Mouse (Mus musculus): Measurements from ENCODE around the gene Dusp3.

Gene Dusp3

DNA sequence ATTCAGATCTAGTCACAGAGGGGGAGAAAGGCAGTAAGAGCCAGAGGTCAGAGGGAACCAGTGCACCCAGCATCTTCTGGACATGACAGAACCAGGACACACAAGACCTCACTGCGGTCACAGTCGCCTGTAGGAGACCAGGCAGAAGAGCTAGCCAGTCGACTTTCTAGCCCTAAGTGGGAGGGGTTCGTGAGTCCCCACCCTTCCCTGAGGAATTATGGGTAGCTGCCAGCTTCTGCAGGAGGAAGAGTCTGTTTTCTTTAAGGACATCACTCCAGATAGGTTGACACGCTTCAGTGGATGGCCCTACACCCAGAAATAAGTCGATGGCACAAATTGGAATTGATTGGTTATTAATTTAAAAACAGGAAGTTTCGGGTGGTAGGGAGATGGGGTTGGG lies 50.4 kb downstream of the Dusp3 start:
- no peak for DNase-seq (ENCODE audit: low read depth in 2 of 2, low spot score in 2 of 2)

DNA sequence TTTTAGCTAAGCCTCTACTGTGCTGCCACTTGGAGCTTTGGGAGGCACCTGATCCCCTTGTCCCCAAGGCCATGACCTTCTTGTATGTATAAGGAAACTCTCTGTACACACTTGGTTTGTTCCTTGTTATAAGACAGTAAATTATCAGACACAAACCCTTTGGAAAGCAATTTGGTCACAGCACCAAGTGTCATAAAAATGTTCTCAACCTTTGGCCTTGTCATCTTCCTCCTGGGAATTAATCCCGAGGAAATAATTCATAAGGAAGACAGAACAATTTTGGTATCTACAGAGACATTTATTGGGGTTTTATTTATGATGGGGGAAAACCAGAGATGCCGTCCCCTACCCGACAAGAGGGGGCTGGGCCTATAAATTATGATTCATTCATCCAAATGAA lies 51.1 kb downstream of the Dusp3 start:
- DNase-seq (ENCODE audit: low read depth in 2 of 2, low spot score in 2 of 2): no peak

DNA sequence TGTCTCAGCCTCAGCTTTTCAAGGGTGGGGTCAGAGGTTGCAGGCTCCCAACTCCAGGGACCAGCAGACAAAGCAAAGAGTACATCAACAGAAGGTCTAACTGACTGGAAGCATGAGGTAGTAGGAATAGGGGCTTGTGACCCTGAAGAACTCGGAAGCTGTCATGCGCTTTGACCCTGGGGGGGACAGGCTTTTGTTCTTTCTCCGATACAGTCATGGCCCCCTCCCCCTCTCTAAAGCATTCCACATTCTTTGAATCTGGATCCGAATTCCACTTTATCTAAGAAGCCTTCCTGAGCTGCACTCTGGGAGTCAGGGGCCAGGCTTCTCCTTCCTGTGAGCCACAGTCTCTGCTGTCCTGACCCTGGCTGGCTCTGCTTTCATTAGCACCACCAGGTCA lies 54.8 kb downstream of the Dusp3 start:
- no peak for DNase-seq (ENCODE audit: low read depth in 2 of 2, low spot score in 2 of 2)

DNA sequence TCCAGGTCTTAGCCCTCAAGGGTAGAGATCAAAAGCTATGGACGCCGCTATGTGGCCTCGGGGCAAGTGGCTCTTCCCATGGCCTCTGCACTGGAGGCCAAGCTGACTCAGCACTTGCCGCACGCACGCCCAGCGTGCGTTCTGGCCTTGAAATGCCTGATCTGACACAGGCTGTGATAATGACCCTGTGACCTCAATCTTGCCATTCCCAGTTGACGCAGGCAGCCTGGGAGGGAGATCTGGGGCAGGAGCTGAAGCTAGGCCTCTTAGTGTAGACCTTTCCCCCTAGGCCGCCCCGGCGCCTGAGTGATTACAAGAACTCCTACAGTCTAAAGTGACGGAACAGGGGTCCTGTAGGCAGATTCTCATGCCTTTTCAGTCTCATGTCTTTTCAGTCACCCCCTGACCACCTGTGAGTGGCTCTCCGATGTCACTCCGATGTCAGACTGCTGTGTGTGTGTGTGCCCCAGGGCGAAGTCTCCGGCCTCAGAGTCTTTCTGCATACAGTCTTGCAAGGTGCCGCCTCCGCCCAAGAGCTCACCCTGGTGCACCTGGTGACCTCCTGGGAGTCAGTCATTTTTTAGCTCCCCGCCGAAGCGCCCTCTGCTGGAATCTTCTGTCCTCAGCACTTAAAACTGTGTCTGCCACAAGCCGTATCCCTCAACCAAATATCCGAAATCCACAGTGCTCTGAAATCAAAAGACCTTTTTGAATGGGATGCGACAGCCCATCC lies 58.6 kb downstream of the Dusp3 start:
- no peak for DNase-seq (ENCODE audit: low read depth in 2 of 2, low spot score in 2 of 2)

DNA sequence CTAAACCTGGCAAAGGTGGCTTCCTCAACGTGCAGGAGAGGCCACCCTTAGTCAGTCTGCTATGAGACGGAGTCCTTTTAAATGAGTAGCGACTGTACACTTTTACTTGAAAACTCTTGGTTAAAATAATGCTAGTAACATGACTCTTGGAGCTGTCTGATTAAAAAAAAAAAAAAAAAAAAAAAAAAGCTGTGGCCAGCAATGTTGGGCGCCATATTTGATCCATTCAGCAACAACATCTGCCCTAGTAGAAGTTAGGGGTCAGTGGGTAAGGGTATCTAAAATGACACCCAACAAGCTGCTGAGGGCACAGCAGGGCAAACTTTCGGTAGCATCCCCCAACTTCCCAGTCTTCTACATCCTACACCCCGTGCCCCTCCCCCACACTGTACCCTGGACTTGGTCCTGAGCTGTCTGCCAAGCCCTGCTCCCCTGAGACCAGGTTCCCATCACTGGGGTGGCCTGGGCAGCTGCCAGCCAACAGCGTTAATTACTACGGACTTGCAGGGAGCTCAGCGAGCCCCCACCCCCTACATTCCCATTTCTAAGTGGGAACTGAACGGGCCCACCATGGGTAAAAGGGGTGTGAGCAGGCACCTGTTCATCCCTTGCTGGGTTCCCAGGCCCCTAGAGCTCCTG lies 59.7 kb downstream of the Dusp3 start:
- no peak for DNase-seq (ENCODE audit: low read depth in 2 of 2, low spot score in 2 of 2)

DNA sequence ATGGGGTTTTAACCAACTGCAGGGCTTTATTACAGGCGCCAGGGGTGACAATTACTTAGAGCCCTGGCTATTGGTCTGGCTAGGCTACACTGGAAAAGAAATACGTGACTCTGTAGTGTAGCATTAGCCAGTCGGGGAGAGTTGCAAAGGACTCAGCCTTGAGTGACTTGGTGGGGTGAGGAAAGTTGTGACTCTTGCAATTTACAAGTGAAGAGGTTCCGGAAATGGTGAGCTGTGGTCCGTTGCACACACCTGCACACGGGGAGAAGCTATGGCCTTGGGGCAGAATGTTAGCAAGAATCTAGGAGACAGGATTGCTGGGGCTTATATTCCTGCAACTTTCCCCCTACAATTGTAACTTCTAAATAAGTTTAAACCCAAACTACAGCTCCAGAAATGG lies 61.2 kb downstream of the Dusp3 start:
- no peak for DNase-seq (ENCODE audit: low read depth in 2 of 2, low spot score in 2 of 2)

DNA sequence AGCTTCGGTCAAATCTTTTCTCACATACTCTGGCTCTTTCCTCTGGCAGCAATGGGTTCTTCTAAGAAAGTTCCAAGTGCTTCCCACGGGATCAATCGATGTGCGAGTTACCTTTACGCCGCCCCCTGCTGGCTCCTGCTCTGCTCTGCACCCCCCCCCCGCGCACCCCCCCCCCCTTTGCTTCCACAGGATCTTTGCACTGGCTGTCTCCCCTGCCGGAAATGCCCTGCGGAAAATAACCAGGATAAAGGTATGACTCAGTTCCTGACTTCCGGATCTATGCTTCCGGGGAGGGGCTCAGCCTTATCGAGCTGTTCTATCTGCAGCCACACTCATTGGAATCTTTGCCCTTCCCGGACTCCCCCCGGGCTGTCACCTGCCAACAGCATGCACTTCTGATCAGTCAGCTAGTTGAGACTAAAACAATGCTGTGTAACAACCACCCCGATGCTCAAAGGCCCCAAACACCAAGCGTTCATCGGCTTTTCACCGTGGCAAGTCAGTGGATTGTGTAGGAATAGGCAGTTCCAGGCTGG lies 62.3 kb downstream of the Dusp3 start:
- DNase-seq (ENCODE audit: low read depth in 2 of 2, low spot score in 2 of 2): no peak

DNA sequence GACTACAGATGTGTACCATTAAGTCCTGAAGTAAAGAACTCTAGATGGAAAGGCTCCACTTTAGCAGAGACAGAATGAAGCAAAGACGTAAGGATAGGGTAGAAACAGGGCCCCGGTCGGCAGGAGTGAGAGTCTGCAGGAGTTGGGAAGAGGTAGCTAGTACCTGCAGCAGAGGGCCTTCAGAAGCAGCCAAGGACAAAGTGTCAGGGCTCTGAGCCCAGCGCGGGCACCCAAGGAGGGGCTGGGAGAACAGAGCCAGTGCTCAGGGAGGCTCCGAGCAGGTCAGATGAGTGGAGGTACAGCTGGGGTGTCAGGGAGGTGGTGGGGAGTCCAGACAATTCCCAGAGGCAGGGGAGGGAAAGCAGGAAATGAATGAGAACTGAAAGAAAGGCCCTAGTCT lies 62.8 kb downstream of the Dusp3 start:
- DNase-seq (ENCODE audit: low read depth in 2 of 2, low spot score in 2 of 2): no peak

DNA sequence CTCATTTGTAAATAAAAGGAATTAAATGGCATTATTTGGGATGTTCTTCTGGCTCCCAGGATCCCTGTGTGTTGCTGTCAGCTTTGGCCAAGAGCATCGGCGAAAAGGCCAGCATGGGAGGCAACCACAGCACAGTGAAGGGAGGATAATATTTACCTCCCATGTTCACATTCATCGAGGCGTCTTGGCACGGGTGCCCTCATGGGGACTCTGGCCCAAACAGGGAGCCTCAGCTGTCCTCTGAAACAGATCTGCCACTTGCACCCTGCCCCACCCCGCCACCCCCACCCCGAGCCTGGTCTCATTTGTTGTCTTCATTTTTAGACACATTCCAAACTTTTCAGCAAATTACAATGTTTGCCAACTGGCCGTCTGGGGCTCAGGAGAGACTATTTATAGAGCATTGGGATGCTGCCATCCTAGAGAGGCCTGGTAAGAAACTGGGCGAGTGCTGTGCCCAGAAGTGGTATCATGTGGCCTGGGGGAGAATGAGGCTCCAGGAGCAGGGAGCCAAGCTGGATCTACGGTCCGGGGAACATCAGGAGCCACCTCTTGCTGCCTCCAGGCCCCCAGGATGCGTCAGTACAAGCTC lies 65.4 kb downstream of the Dusp3 start:
- DNase-seq (ENCODE audit: low read depth in 2 of 2, low spot score in 2 of 2): no peak

Measured in CD8-positive naive resting alpha-beta T cell, adult 2 months (primary cell).